Mouse (Mus musculus) retina, adult 2 months (tissue): ENCODE data around the gene Tmem158.

ENCODE experiments used
- DNase-seq: peaks from one replicate; pipeline ENCODE4 v3.0.0-alpha.2; 2012; ENCODE audit warnings: low read depth, low spot score

Tmem158 gene

GRCm38 (mm10) chr9:123245146-123245545 lies 15.4 kb downstream of the Tmem158 start:
- DNase-seq = no peak

- DNase-seq = no peak
Measured at GRCm38 (mm10) chr9:123243988-123244387, 16.6 kb downstream of the Tmem158 start.

GRCm38 (mm10) chr9:123241191-123241590 lies 19.4 kb downstream of the Tmem158 start:
- no peak for DNase-seq

- no peak for DNase-seq
Measured at GRCm38 (mm10) chr9:123240751-123241150, 19.8 kb downstream of the Tmem158 start.

GRCm38 (mm10) chr9:123240271-123240670 lies 20.3 kb downstream of the Tmem158 start:
- no peak for DNase-seq

- DNase-seq = no peak
Measured at GRCm38 (mm10) chr9:123239651-123240050, 20.9 kb downstream of the Tmem158 start.

GRCm38 (mm10) chr9:123238256-123239045 lies 22.1 kb downstream of the Tmem158 start:
- no peak for DNase-seq

GRCm38 (mm10) chr9:123237739-123238138 lies 22.8 kb downstream of the Tmem158 start:
- DNase-seq = no peak

GRCm38 (mm10) chr9:123235621-123236020 lies 24.9 kb downstream of the Tmem158 start:
- DNase-seq = no peak

- no peak for DNase-seq
Measured at GRCm38 (mm10) chr9:123229826-123230225, 30.7 kb downstream of the Tmem158 start.

GRCm38 (mm10) chr9:123228671-123229070 lies 31.9 kb downstream of the Tmem158 start:
- DNase-seq = no peak

- DNase-seq = no peak
Measured at GRCm38 (mm10) chr9:123227106-123227750, 33.3 kb downstream of the Tmem158 start.

GRCm38 (mm10) chr9:123224863-123225431 lies 35.6 kb downstream of the Tmem158 start:
- no peak for DNase-seq

GRCm38 (mm10) chr9:123219826-123220225 lies 40.7 kb downstream of the Tmem158 start:
- DNase-seq = no peak

GRCm38 (mm10) chr9:123215621-123216440 lies 44.7 kb downstream of the Tmem158 start, which contains the start of gene Cdcp1:
Gene Cdcp1, minus strand, starts transcription at chr9:123216038.
- DNase-seq = no peak

GRCm38 (mm10) chr9:123213371-123213770 lies 47.2 kb downstream of the Tmem158 start:
- no peak for DNase-seq
